17 mouse cellular contexts compared by ENCODE assay signal in the genomic region with DNA sequence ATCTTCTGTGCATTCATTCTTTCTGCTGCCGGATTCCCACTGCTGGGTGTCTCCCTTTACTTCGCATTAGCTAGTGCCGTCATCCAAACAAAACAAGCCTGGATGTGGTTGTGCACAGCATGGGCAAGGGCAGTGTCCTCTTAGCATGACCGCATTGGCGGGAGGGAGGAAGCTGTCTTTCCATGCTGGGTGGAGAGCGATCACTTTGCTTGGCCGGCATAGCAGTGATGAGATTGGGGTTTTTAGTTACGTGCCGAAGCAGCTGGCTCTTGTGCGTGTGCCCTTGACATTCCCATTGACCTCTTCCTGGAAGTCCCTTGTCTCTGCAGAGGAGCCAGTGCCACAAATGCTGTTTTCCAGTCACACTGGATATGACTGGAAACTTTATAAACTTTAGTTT.
DNase-seq lines count a peak whose midpoint lies in the region; ATAC-seq and TF ChIP-seq lines count a peak whose summit lies in the region.
"Had no signal": no experiment of that assay in that cellular context is flagged by ENCODE, and none has a peak within 500 bp of the region (broad histone marks: within the 10 kb centered on the region; RNA-seq: fewer than 3 reads in every experiment).

No protein-coding gene starts in this region.

- H3K79me2 ChIP-seq in liver, adult 2 months (ENCODE audit: control insufficient read depth, insufficient read depth, low read length), result no peaks in the 10 kb centered on the region

- no peak overlapping the region for H3K4me3 ChIP-seq in liver, adult 2 months (ENCODE audit: insufficient read depth, low read depth, low read length)
- H3K4me3 ChIP-seq in liver, embryonic 12.5 days, result no peak overlapping the region
- no peak overlapping the region for H3K4me3 ChIP-seq in heart, embryonic 15.5 days
- H3K4me3 ChIP-seq: forebrain, embryonic 13.5 days had no signal

- no peaks in the 10 kb centered on the region for H3K36me3 ChIP-seq in liver, adult 2 months (ENCODE audit: control insufficient read depth, insufficient read depth, low read length)
- H3K36me3 ChIP-seq in liver, embryonic 12.5 days, result no peaks in the 10 kb centered on the region
- no peaks in the 10 kb centered on the region for H3K36me3 ChIP-seq in heart, embryonic 15.5 days

- no peaks in the 10 kb centered on the region for H3K9me3 ChIP-seq in liver, embryonic 12.5 days (replicated peaks)
- no peaks in the 10 kb centered on the region for H3K9me3 ChIP-seq in heart, embryonic 15.5 days (replicated peaks)
- H3K9me3 ChIP-seq: forebrain, embryonic 13.5 days had no signal

- peak; percentile 53 for DNase-seq in gastrocnemius, adult 18-20 months (ENCODE audit: low spot score)
- DNase-seq in gastrocnemius, postnatal 4 days (ENCODE audit: low spot score in 2 of 2), result no peak
- peak; percentile 6 for DNase-seq in liver, adult 2 months (ENCODE audit: extremely low read depth, low read depth, low spot score)
- peak; percentile 57 for DNase-seq in lung, postnatal 36 days
- no peak for DNase-seq in left cerebral cortex, postnatal 4 days
- DNase-seq in spleen, adult 18-20 months, result no peak
- DNase-seq: adrenal gland, postnatal 25 days; cerebellum, adult 9-10 months; liver; midbrain, embryonic 14.5 days; thymus, postnatal 36 days had no signal

- TF ChIP-seq POLR2A in liver, adult 2 months (IDR thresholded peaks at IDR 0.05; ENCODE audit: extremely low read depth, insufficient read depth, low read length), result no peak

- H3K9ac ChIP-seq in liver, adult 2 months (ENCODE audit: low read depth, low read length), result no peak overlapping the region
- no peak overlapping the region for H3K9ac ChIP-seq in liver, embryonic 12.5 days
- H3K9ac ChIP-seq in heart, embryonic 15.5 days, result no peak overlapping the region
- H3K9ac ChIP-seq: forebrain, embryonic 13.5 days; hindbrain, embryonic 14.5 days had no signal

- no peak overlapping the region for H3K27ac ChIP-seq in liver, adult 2 months (replicated peaks; ENCODE audit: insufficient read depth, low read depth, low read length)
- H3K27ac ChIP-seq in liver, embryonic 12.5 days, result no peak overlapping the region
- peak overlapping the region; percentile 67; the same call in 1 of the 2 replicates for H3K27ac ChIP-seq in heart, embryonic 15.5 days
- H3K27ac ChIP-seq: hindbrain, embryonic 14.5 days; stomach, postnatal 0 days had no signal

- intact Hi-C loops in left cerebral cortex, postnatal 4 days (cut with DNase I), result no loop called here

- WGBS in liver, adult 2 months, result 61% methylated on average over 10 of the region's 10 CpGs
- WGBS in liver, embryonic 12.5 days (ENCODE audit: insufficient replicate concordance), result 75% methylated on average over 10 of the region's 10 CpGs
- WGBS in heart, embryonic 15.5 days, result 53% methylated on average over 10 of the region's 10 CpGs

- no peaks in the 10 kb centered on the region for H3K4me1 ChIP-seq in liver, adult 2 months (ENCODE audit: control insufficient read depth, insufficient read depth, low read length)
- H3K4me1 ChIP-seq in liver, embryonic 12.5 days, result peaks cover 29% of the 10 kb centered on the region
- H3K4me1 ChIP-seq in heart, embryonic 15.5 days (replicated peaks), result peaks cover 43% of the 10 kb centered on the region

- H3K27me3 ChIP-seq in liver, adult 2 months (ENCODE audit: control insufficient read depth, insufficient read depth, low read length), result no peaks in the 10 kb centered on the region
- no peaks in the 10 kb centered on the region for H3K27me3 ChIP-seq in liver, embryonic 12.5 days (replicated peaks)
- H3K27me3 ChIP-seq in heart, embryonic 15.5 days, result no peaks in the 10 kb centered on the region
- H3K27me3 ChIP-seq: forebrain, embryonic 13.5 days had no signal

- no peak overlapping the region for H3K4me2 ChIP-seq in liver, embryonic 12.5 days
- H3K4me2 ChIP-seq in heart, embryonic 15.5 days, result no peak overlapping the region
- H3K4me2 ChIP-seq: forebrain, embryonic 13.5 days; hindbrain, embryonic 14.5 days had no signal

- no peak for ATAC-seq in liver, embryonic 12.5 days
- 0 out of 2 replicates have a peak, but pooled peaks have one; percentile 13 for ATAC-seq in heart, embryonic 15.5 days (replicated peaks; ENCODE audit: insufficient number of reproducible peaks, insufficient read depth, low FRiP score, low read depth)
- ATAC-seq: forebrain, embryonic 13.5 days; intestine, embryonic 16.5 days had no signal

- TF ChIP-seq CTCF in liver, adult 2 months (IDR thresholded peaks at IDR 0.05; ENCODE audit: low read depth, low read length), result no peak

Comparison
In these comparisons a context has a peak if more than half of its experiments do, and no peak if none do; other contexts are left out.
1. DNase-seq: peak in gastrocnemius, adult 18-20 months (single experiment), liver, adult 2 months (single experiment) and lung, postnatal 36 days (single experiment); none in gastrocnemius, postnatal 4 days (0 of 2), left cerebral cortex, postnatal 4 days (single experiment) and spleen, adult 18-20 months (0 of 2).